Mouse (Mus musculus) cerebellum, adult 2 months (tissue): Measurements from ENCODE around the gene Cers2.

Source experiments
- CTCF ChIP-seq: fragments of 200-500 bp; IDR thresholded peaks from 2 replicates; pipeline ENCODE4 v1.5.1; 2011; ENCODE audit warnings: low read depth, mild to moderate bottlenecking, control low read depth, low read length, moderate library complexity, borderline replicate concordance; ENCODE audit not compliant: insufficient read depth
- POLR2A ChIP-seq: fragments of 200-500 bp; IDR thresholded peaks from 2 replicates; pipeline ENCODE4 v1.6.1; 2011; ENCODE audit warnings: low read length, control low read depth, borderline replicate concordance; ENCODE audit not compliant: insufficient read depth

DNA sequence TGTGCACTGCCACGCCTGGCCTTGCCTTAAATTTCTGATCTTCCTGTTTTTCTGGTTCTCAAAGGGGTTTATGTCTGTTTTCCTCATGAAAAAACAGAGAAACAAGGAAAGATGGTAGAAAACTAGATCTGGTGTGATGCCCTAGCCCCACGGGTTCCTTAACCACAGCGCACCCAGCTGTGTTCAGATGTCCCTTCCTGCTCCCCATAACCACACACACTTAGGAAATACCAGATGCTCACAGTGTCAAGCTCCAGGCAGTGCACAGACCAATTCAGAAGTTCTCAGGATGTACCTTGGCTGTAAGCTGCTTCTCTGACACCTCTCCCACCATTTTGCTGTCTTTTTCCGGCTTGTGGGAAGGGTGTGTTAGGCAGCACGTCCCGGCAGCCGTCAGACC lies 20.3 kb upstream of the Cers2 start:
- TF ChIP-seq CTCF = no peak
- no peak for TF ChIP-seq POLR2A
